Mouse (Mus musculus) intestine, postnatal 0 days (tissue): ENCODE measurements at regions not wholly inside any gene's neighbourhood (a gene's known extent, or its start where the extent isn't known, plus 50 kb on each side); places are given as distances from the start of the nearest gene placed in this dataset.

Experiments used
- ATAC-seq: fragments of 200-750 bp; cut with Nextera tagmentation; 2 replicates; pipeline ENCODE4 v1.8.0; 2017; ENCODE audit warnings: mild to moderate bottlenecking, moderate TSS enrichment, moderate library complexity
- H3K27ac ChIP-seq: fragments of 300-500 bp; sonication (generic); 2 replicates; pipeline ENCODE4 v1.5.1; 2014; ENCODE audit warnings: mild to moderate bottlenecking, low read depth, low read length, moderate library complexity
- H3K27me3 ChIP-seq: fragments of 300-500 bp; sonication (generic); replicated peaks from 2 replicates; pipeline ENCODE4 v1.6.1; 2014; ENCODE audit warnings: low read length, mixed read lengths; ENCODE audit not compliant: control insufficient read depth, insufficient read depth
- H3K36me3 ChIP-seq: fragments of 300-500 bp; sonication (generic); 2 replicates; pipeline ENCODE4 v1.6.1; 2014; ENCODE audit warnings: mild to moderate bottlenecking, moderate library complexity; ENCODE audit not compliant: control insufficient read depth, insufficient read depth
- H3K4me1 ChIP-seq: fragments of 300-500 bp; sonication (generic); replicated peaks from 2 replicates; pipeline ENCODE4 v1.6.1; 2014; ENCODE audit warnings: antibody characterized with exemption, low read length, mixed read lengths; ENCODE audit not compliant: control insufficient read depth, insufficient read depth
- H3K4me2 ChIP-seq: fragments of 300-500 bp; sonication (generic); replicated peaks from 2 replicates; pipeline ENCODE4 v1.6.1; 2014; ENCODE audit warnings: low read depth, mild to moderate bottlenecking, moderate library complexity
- H3K4me3 ChIP-seq: fragments of 300-500 bp; sonication (generic); 2 replicates; pipeline ENCODE4 v1.5.1; 2014; ENCODE audit warnings: low read depth, low read length
- H3K9ac ChIP-seq: fragments of 300-500 bp; sonication (generic); 2 replicates; pipeline ENCODE4 v1.6.1; 2014; ENCODE audit warnings: mild to moderate bottlenecking, low read depth, low read length
- H3K9me3 ChIP-seq: fragments of 300-500 bp; sonication (generic); 2 replicates; pipeline ENCODE4 v1.6.1; 2016; ENCODE audit warnings: mixed run types; ENCODE audit not compliant: control insufficient read depth
- CTCF ChIP-seq: sonication (generic); IDR thresholded peaks from 2 replicates; pipeline ENCODE4 v1.5.1; 2016; ENCODE audit warnings: low read depth, mild to moderate bottlenecking, control low read depth, antibody characterized with exemption, moderate library complexity
- WGBS: fragments of 180-500 bp; shearing (Covaris S2); extraction: QIAGEN DNeasy Blood & Tissue Kit; methylation state at CpG from one replicate; pipeline ENCODE4 v1.1.7; 2014; 5-methylcytosine and 5-hydroxymethylcytosine counted together

GRCm38 (mm10) chr1:113384888-113385430, 1520.2 kb upstream of the Dsel start:
- H3K4me1 ChIP-seq = no peaks in the 10 kb centered on the region
- no peak for TF ChIP-seq CTCF
- H3K27me3 ChIP-seq = no peaks in the 10 kb centered on the region
- H3K36me3 ChIP-seq = no peaks in the 10 kb centered on the region
- no peak overlapping the region for H3K27ac ChIP-seq
- 76% methylated on average over 6 of the region's 6 CpGs for WGBS
- no peaks in the 10 kb centered on the region for H3K9me3 ChIP-seq
- ATAC-seq = no peak
- no peak overlapping the region for H3K9ac ChIP-seq
- no peak overlapping the region for H3K4me2 ChIP-seq
- H3K4me3 ChIP-seq = no peak overlapping the region

- Histone ChIP-seq H3K4me1 (no peaks in the 10 kb centered on the region), H3K9ac (no peak overlapping the region), H3K36me3 (no peaks in the 10 kb centered on the region), H3K27me3 (no peaks in the 10 kb centered on the region), H3K9me3 (no peaks in the 10 kb centered on the region), H3K4me2 (no peak overlapping the region), H3K27ac (no peak overlapping the region), H3K4me3 (no peak overlapping the region)
- 86% methylated on average over 2 of the region's 2 CpGs for WGBS
- no peak for ATAC-seq
- no peak for TF ChIP-seq CTCF
Measured at GRCm38 (mm10) chr1:113383717-113384116, 1519.0 kb upstream of the Dsel start.

DNA sequence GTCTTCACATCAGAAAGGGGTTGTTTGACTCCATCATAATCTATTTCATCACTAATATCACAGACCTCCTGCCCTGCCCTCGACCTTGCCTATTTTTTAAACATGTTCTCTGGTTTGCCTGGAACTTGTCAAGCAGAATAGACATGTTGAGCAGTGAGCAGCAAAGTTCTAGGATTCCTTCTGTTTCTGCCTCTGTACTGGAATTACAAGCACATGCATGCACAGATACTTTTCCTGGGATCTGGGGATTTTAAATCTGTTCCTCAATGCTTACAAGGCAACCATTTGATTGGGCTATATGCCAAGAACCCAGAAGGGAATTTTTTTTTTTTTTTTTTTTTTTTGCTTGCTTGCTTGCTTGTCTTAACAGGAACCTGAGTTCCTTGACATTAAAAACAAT, 1508.0 kb upstream of the Dsel start:
- Histone ChIP-seq H3K27ac (no peak overlapping the region), H3K36me3 (no peaks in the 10 kb centered on the region), H3K4me1 (no peaks in the 10 kb centered on the region), H3K9me3 (no peaks in the 10 kb centered on the region), H3K4me3 (no peak overlapping the region), H3K4me2 (no peak overlapping the region), H3K27me3 (no peaks in the 10 kb centered on the region), H3K9ac (no peak overlapping the region)
- WGBS = 43% methylated on average over 1 of the region's 1 CpGs
- TF ChIP-seq CTCF = no peak
- no peak for ATAC-seq

DNA sequence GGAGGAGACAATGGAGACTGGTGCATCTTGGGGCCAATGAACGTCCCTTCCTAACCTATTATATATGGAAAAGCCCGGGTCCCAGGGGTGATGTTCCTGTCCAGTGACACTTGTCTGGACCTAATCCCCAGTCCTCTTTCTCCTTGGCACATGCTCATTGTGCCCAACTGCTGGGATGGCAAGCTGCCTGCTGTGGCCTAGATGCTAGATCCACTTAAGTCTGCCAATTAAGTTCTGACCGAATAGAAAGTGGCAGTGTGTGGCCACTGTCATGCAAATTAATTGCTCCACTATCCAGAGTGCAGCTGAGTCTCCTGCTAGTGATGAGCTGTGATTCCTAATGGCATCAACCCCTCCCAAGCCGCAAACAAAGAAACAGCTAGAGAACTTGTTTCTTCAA, 1493.5 kb upstream of the Dsel start:
- TF ChIP-seq CTCF = no peak
- Histone ChIP-seq H3K27me3 (no peaks in the 10 kb centered on the region), H3K9ac (no peak overlapping the region), H3K4me2 (no peak overlapping the region), H3K36me3 (no peaks in the 10 kb centered on the region), H3K9me3 (no peaks in the 10 kb centered on the region), H3K27ac (no peak overlapping the region), H3K4me3 (no peak overlapping the region), H3K4me1 (no peaks in the 10 kb centered on the region)
- no peak for ATAC-seq
- WGBS = 77% methylated on average over 4 of the region's 4 CpGs

- Histone ChIP-seq H3K27ac (no peak overlapping the region), H3K27me3 (no peaks in the 10 kb centered on the region), H3K4me1 (no peaks in the 10 kb centered on the region), H3K36me3 (no peaks in the 10 kb centered on the region), H3K9ac (no peak overlapping the region), H3K4me3 (no peak overlapping the region), H3K9me3 (no peaks in the 10 kb centered on the region), H3K4me2 (no peak overlapping the region)
- WGBS = 74% methylated on average over 2 of the region's 2 CpGs
- TF ChIP-seq CTCF = no peak
- no peak for ATAC-seq
Measured at GRCm38 (mm10) chr1:113308037-113308436, 1443.3 kb upstream of the Dsel start.

DNA sequence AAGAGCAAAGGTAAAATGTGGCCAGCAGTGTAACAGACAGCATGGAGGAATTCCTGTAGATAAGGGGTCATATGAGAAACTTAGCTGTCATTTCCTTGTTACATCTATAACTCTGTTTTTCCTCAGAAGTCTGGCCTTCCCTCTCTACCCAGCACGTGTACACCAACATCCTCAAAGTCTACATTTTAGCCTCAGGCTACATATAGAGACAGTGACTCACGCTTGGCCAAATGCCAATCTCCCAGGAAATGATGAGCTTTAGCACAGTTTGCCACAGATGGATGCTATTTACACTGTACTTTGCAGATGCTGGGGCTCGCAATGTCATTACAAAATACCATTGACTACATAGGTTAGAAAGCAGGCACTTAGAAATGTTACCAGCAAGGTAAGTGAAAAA, 1433.1 kb upstream of the Dsel start:
- Histone ChIP-seq H3K36me3 (no peaks in the 10 kb centered on the region), H3K27me3 (no peaks in the 10 kb centered on the region), H3K9me3 (no peaks in the 10 kb centered on the region), H3K4me3 (no peak overlapping the region), H3K4me2 (no peak overlapping the region), H3K27ac (no peak overlapping the region), H3K4me1 (no peaks in the 10 kb centered on the region), H3K9ac (no peak overlapping the region)
- no peak for ATAC-seq
- WGBS = 52% methylated on average over 3 of the region's 3 CpGs
- no peak for TF ChIP-seq CTCF

- no peak overlapping the region for H3K4me2 ChIP-seq
- no peaks in the 10 kb centered on the region for H3K4me1 ChIP-seq
- no peaks in the 10 kb centered on the region for H3K9me3 ChIP-seq
- no peak for TF ChIP-seq CTCF
- no peak overlapping the region for H3K9ac ChIP-seq
- H3K36me3 ChIP-seq = no peaks in the 10 kb centered on the region
- no peak for ATAC-seq
- H3K4me3 ChIP-seq = no peak overlapping the region
- no peak overlapping the region for H3K27ac ChIP-seq
- H3K27me3 ChIP-seq = no peaks in the 10 kb centered on the region
Measured at GRCm38 (mm10) chr1:113288242-113288641, 1423.5 kb upstream of the Dsel start.
